Mouse (Mus musculus): ENCODE data around the gene Mettl24.
"Not testable (repeated sequence)": the region's sequence is repeated elsewhere in the genome, so short reads cannot be mapped to it uniquely, and the experiment has no call there.

The Mettl24 gene

GRCm38 (mm10) chr10:40740696-40741095 lies 57.6 kb downstream of the Mettl24 start:
- no peak for DNase-seq

GRCm38 (mm10) chr10:40750293-40751047 lies 67.4 kb downstream of the Mettl24 start:
- DNase-seq: no peak

- DNase-seq: no peak
Measured at GRCm38 (mm10) chr10:40751157-40751556, 68.1 kb downstream of the Mettl24 start.

- DNase-seq: no peak
Measured at GRCm38 (mm10) chr10:40753036-40753435, 70.0 kb downstream of the Mettl24 start.

GRCm38 (mm10) chr10:40758171-40759010 lies 75.3 kb downstream of the Mettl24 start:
- DNase-seq: no peak

GRCm38 (mm10) chr10:40759391-40760194 lies 76.5 kb downstream of the Mettl24 start:
- DNase-seq: not testable (repeated sequence)

GRCm38 (mm10) chr10:40760195-40761009 lies 77.3 kb downstream of the Mettl24 start:
- DNase-seq: no peak

GRCm38 (mm10) chr10:40761010-40761752 lies 78.1 kb downstream of the Mettl24 start:
- no peak for DNase-seq

- DNase-seq: no peak
Measured at GRCm38 (mm10) chr10:40762624-40763023, 79.5 kb downstream of the Mettl24 start.

GRCm38 (mm10) chr10:40763084-40763720 lies 80.1 kb downstream of the Mettl24 start:
- DNase-seq: no peak

GRCm38 (mm10) chr10:40772266-40772665 lies 89.2 kb downstream of the Mettl24 start:
- no peak for DNase-seq

GRCm38 (mm10) chr10:40775151-40775550 lies 92.1 kb downstream of the Mettl24 start:
- no peak for DNase-seq

- DNase-seq: no peak
Measured at GRCm38 (mm10) chr10:40775655-40776054, 92.6 kb downstream of the Mettl24 start.

GRCm38 (mm10) chr10:40777171-40777570 lies 94.1 kb downstream of the Mettl24 start:
- no peak for DNase-seq

- no peak for DNase-seq
Measured at GRCm38 (mm10) chr10:40778472-40778871, 95.4 kb downstream of the Mettl24 start.

- DNase-seq: no peak
Measured at GRCm38 (mm10) chr10:40790406-40790805, 107.3 kb downstream of the Mettl24 start.

GRCm38 (mm10) chr10:40792115-40792514 lies 109.0 kb downstream of the Mettl24 start:
- DNase-seq: no peak

GRCm38 (mm10) chr10:40805221-40805620 lies 122.1 kb downstream of the Mettl24 start:
- DNase-seq: no peak

- DNase-seq: no peak
Measured at GRCm38 (mm10) chr10:40806221-40806620, 123.1 kb downstream of the Mettl24 start.

- not testable (repeated sequence) for DNase-seq
Measured at GRCm38 (mm10) chr10:40809411-40809910, 126.4 kb downstream of the Mettl24 start.

GRCm38 (mm10) chr10:40813627-40814026 lies 130.5 kb downstream of the Mettl24 start:
- DNase-seq: no peak

All from liver (tissue).